Mouse (Mus musculus): ENCODE measurements at regions not wholly inside any gene's neighbourhood (a gene's known extent, or its start where the extent isn't known, plus 50 kb on each side); places are given as distances from the start of the nearest gene placed in this dataset.

- Histone ChIP-seq H3K27me3 (ENCODE audit: control insufficient read depth, insufficient read depth, low read length) (no peaks in the 10 kb centered on the region), H3K27ac (ENCODE audit: low read depth, low read length) (no peak overlapping the region), H3K4me3 (ENCODE audit: low read length) (no peak overlapping the region), H3K4me1 (ENCODE audit: control insufficient read depth, insufficient read depth, low read length) (no peaks in the 10 kb centered on the region), H3K4me2 (replicated peaks; ENCODE audit: low read depth, low read length) (no peak overlapping the region), H3K36me3 (ENCODE audit: control insufficient read depth, insufficient read depth, low read length) (no peaks in the 10 kb centered on the region), H3K9me3 (ENCODE audit: control insufficient read depth, low read length) (no peaks in the 10 kb centered on the region), H3K9ac (ENCODE audit: low read depth, low read length) (no peak overlapping the region)
- WGBS: 82% methylated on average over 3 of the region's 3 CpGs
- no peak for ATAC-seq (ENCODE audit: low FRiP score, low TSS enrichment)
These were observed 130.6 kb upstream of the Sem1 start for GRCm38 (mm10) chr6:6709057-6709456.

GRCm38 (mm10) chr6:6730259-6730658 is 132.9 kb upstream of the Dlx6 start:
- Histone ChIP-seq H3K27me3 (ENCODE audit: control insufficient read depth, insufficient read depth, low read length) (no peaks in the 10 kb centered on the region), H3K36me3 (ENCODE audit: control insufficient read depth, insufficient read depth, low read length) (no peaks in the 10 kb centered on the region), H3K9ac (ENCODE audit: low read depth, low read length) (no peak overlapping the region), H3K4me2 (replicated peaks; ENCODE audit: low read depth, low read length) (no peak overlapping the region), H3K27ac (ENCODE audit: low read depth, low read length) (no peak overlapping the region), H3K4me3 (ENCODE audit: low read length) (no peak overlapping the region), H3K4me1 (ENCODE audit: control insufficient read depth, insufficient read depth, low read length) (no peaks in the 10 kb centered on the region), H3K9me3 (ENCODE audit: control insufficient read depth, low read length) (no peaks in the 10 kb centered on the region)
- no peak for ATAC-seq (ENCODE audit: low FRiP score, low TSS enrichment)
- 91% methylated on average over 3 of the region's 3 CpGs for WGBS

- Histone ChIP-seq H3K4me1 (ENCODE audit: control insufficient read depth, insufficient read depth, low read length) (no peaks in the 10 kb centered on the region), H3K36me3 (ENCODE audit: control insufficient read depth, insufficient read depth, low read length) (no peaks in the 10 kb centered on the region), H3K4me2 (replicated peaks; ENCODE audit: low read depth, low read length) (no peak overlapping the region), H3K4me3 (ENCODE audit: low read length) (no peak overlapping the region), H3K9me3 (ENCODE audit: control insufficient read depth, low read length) (no peaks in the 10 kb centered on the region), H3K9ac (ENCODE audit: low read depth, low read length) (no peak overlapping the region), H3K27me3 (ENCODE audit: control insufficient read depth, insufficient read depth, low read length) (no peaks in the 10 kb centered on the region), H3K27ac (ENCODE audit: low read depth, low read length) (no peak overlapping the region)
- 57% methylated on average over 3 of the region's 3 CpGs for WGBS
- no peak for ATAC-seq (ENCODE audit: low FRiP score, low TSS enrichment)
These were observed 117.7 kb upstream of the Dlx6 start for GRCm38 (mm10) chr6:6745394-6745793.

- 70% methylated on average over 1 of the region's 1 CpGs for WGBS
- no peak for ATAC-seq (ENCODE audit: low FRiP score, low TSS enrichment)
These were observed 84.0 kb upstream of the Dlx6 start for GRCm38 (mm10) chr6:6779157-6779556.

DNA sequence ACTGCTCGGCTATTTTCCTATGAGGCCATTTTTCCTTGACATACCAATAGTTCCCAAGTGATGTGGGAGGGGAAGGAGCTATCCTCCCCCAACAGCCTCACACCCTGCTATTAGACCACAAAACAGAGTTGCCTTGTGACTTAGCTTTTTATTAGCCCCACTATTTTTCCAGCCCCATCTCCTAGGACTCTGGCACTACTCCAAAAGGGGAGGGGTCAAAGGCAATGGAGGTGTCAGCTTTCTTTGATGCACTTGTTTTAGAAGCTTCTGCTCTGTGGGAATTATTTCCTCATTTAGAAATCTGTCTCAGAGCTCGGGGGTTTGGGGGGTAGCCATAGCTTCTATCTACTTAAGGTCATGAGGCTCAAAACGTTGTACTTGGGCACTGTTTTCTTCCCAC is 81.6 kb upstream of the Dlx6 start:
- Histone ChIP-seq H3K27me3 (ENCODE audit: control insufficient read depth, insufficient read depth, low read length) (no peaks in the 10 kb centered on the region), H3K4me3 (ENCODE audit: low read length) (no peak overlapping the region), H3K4me2 (replicated peaks; ENCODE audit: low read depth, low read length) (no peak overlapping the region), H3K36me3 (ENCODE audit: control insufficient read depth, insufficient read depth, low read length) (no peaks in the 10 kb centered on the region), H3K9ac (ENCODE audit: low read depth, low read length) (no peak overlapping the region), H3K4me1 (ENCODE audit: control insufficient read depth, insufficient read depth, low read length) (no peaks in the 10 kb centered on the region), H3K27ac (ENCODE audit: low read depth, low read length) (no peak overlapping the region), H3K9me3 (ENCODE audit: control insufficient read depth, low read length) (no peaks in the 10 kb centered on the region)
- no peak for ATAC-seq (ENCODE audit: low FRiP score, low TSS enrichment)
- 35% methylated on average over 3 of the region's 3 CpGs for WGBS

More at GRCm38 (mm10) chr6:6779157-6779556, 84.0 kb upstream of the Dlx6 start:
- Histone ChIP-seq H3K9ac (ENCODE audit: low read depth, low read length) (no peak overlapping the region), H3K9me3 (ENCODE audit: control insufficient read depth, low read length) (no peaks in the 10 kb centered on the region), H3K36me3 (ENCODE audit: control insufficient read depth, insufficient read depth, low read length) (no peaks in the 10 kb centered on the region), H3K4me1 (ENCODE audit: control insufficient read depth, insufficient read depth, low read length) (no peaks in the 10 kb centered on the region), H3K27me3 (ENCODE audit: control insufficient read depth, insufficient read depth, low read length) (no peaks in the 10 kb centered on the region), H3K27ac (ENCODE audit: low read depth, low read length) (no peak overlapping the region), H3K4me3 (ENCODE audit: low read length) (no peak overlapping the region), H3K4me2 (replicated peaks; ENCODE audit: low read depth, low read length) (no peak overlapping the region)

- ATAC-seq (ENCODE audit: low FRiP score, low TSS enrichment): no peak
- no peak overlapping the region for H3K9ac ChIP-seq (ENCODE audit: low read depth, low read length)
- H3K36me3 ChIP-seq (ENCODE audit: control insufficient read depth, insufficient read depth, low read length): no peaks in the 10 kb centered on the region
- H3K27ac ChIP-seq (ENCODE audit: low read depth, low read length): no peak overlapping the region
- no peaks in the 10 kb centered on the region for H3K27me3 ChIP-seq (ENCODE audit: control insufficient read depth, insufficient read depth, low read length)
- no peak overlapping the region for H3K4me2 ChIP-seq (replicated peaks; ENCODE audit: low read depth, low read length)
- no peak overlapping the region for H3K4me3 ChIP-seq (ENCODE audit: low read length)
- no peaks in the 10 kb centered on the region for H3K9me3 ChIP-seq (ENCODE audit: control insufficient read depth, low read length)
- WGBS: 53% methylated on average over 1 of the region's 1 CpGs
- no peaks in the 10 kb centered on the region for H3K4me1 ChIP-seq (ENCODE audit: control insufficient read depth, insufficient read depth, low read length)
These were observed 77.1 kb upstream of the Dlx6 start for GRCm38 (mm10) chr6:6785939-6786490.

GRCm38 (mm10) chr6:6787490-6787889 is 75.6 kb upstream of the Dlx6 start:
- 60% methylated on average over 4 of the region's 4 CpGs for WGBS
- no peak overlapping the region for H3K9ac ChIP-seq (ENCODE audit: low read depth, low read length)
- no peak overlapping the region for H3K4me3 ChIP-seq (ENCODE audit: low read length)
- no peaks in the 10 kb centered on the region for H3K27me3 ChIP-seq (ENCODE audit: control insufficient read depth, insufficient read depth, low read length)
- no peaks in the 10 kb centered on the region for H3K9me3 ChIP-seq (ENCODE audit: control insufficient read depth, low read length)
- H3K36me3 ChIP-seq (ENCODE audit: control insufficient read depth, insufficient read depth, low read length): no peaks in the 10 kb centered on the region
- no peak for ATAC-seq (ENCODE audit: low FRiP score, low TSS enrichment)
- no peaks in the 10 kb centered on the region for H3K4me1 ChIP-seq (ENCODE audit: control insufficient read depth, insufficient read depth, low read length)
- no peak overlapping the region for H3K27ac ChIP-seq (ENCODE audit: low read depth, low read length)
- H3K4me2 ChIP-seq (replicated peaks; ENCODE audit: low read depth, low read length): no peak overlapping the region

DNA sequence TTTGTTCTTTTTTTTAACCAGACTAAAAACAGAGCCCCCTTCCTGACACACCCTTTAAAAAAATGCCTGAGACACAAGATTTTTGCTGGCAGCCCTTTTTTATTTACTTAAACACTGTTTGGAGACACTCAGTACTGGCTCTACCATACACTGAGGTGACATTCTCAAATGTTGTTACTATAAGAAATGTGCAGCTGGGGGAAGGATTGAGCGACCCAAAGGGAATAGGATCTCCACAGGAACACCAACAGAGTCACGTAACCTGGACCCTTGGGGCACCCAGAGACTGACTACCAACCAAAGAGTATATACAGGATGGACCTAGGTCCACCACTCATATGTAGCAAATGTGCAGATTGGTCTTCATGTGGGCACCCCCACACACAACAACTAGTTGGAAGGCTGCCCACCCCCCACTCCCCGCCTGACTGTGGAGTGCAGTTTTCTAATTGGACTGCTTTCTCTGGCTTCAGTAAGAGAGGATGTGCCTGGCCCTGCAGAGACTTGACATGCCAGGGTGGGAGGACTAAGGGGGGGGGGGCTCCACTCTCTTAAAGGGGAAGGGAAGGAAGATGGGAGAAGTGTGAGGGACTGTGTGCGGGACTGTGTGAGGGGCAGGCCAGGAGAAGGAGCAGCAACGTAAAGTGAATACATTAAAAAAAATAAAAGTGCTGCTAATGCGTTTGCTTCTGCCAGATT is 68.7 kb upstream of the Dlx6 start:
- Histone ChIP-seq H3K36me3 (ENCODE audit: control insufficient read depth, insufficient read depth, low read length) (no peaks in the 10 kb centered on the region), H3K4me1 (ENCODE audit: control insufficient read depth, insufficient read depth, low read length) (no peaks in the 10 kb centered on the region), H3K4me3 (ENCODE audit: low read length) (no peak overlapping the region), H3K27me3 (ENCODE audit: control insufficient read depth, insufficient read depth, low read length) (no peaks in the 10 kb centered on the region), H3K9me3 (ENCODE audit: control insufficient read depth, low read length) (no peaks in the 10 kb centered on the region), H3K4me2 (replicated peaks; ENCODE audit: low read depth, low read length) (no peak overlapping the region), H3K27ac (ENCODE audit: low read depth, low read length) (no peak overlapping the region), H3K9ac (ENCODE audit: low read depth, low read length) (no peak overlapping the region)
- no peak for ATAC-seq (ENCODE audit: low FRiP score, low TSS enrichment)
- 51% methylated on average over 6 of the region's 6 CpGs for WGBS

DNA sequence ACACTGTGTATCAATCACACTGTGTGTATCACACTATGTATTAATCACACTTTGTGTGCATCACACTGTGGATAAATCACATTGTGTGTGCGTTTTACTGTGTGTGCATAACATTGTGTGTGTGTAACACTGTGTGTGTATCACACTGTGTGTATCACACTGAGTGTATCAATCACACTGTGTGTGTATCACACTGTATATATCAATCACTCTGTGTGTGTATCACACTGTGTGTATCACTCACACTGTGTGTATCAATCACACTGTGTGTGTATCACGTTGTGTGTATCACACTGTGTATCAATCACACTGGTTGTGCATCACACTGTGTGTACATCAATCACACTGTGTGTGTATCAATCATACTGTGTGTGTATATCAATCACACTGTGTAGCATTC is 62.8 kb upstream of the Dlx6 start:
- Histone ChIP-seq H3K9ac (ENCODE audit: low read depth, low read length) (no peak overlapping the region), H3K4me2 (replicated peaks; ENCODE audit: low read depth, low read length) (no peak overlapping the region), H3K27ac (ENCODE audit: low read depth, low read length) (no peak overlapping the region), H3K4me1 (ENCODE audit: control insufficient read depth, insufficient read depth, low read length) (no peaks in the 10 kb centered on the region), H3K27me3 (ENCODE audit: control insufficient read depth, insufficient read depth, low read length) (no peaks in the 10 kb centered on the region), H3K9me3 (ENCODE audit: control insufficient read depth, low read length) (no peaks in the 10 kb centered on the region), H3K4me3 (ENCODE audit: low read length) (no peak overlapping the region), H3K36me3 (ENCODE audit: control insufficient read depth, insufficient read depth, low read length) (no peaks in the 10 kb centered on the region)
- 91% methylated on average over 2 of the region's 2 CpGs for WGBS
- no peak for ATAC-seq (ENCODE audit: low FRiP score, low TSS enrichment)

All from kidney, embryonic 14.5 days (tissue).